ENCODE assay signal across 7 mouse cellular contexts in genomic region chr10:84757426-84758199, GRCm38 (mm10). TPM values are rescaled to one million over a fixed set of nuclear protein-coding genes. Genes with fewer than 3 reads are reported as not detected.
DNase-seq lines count a peak whose midpoint lies in the region; ATAC-seq and TF ChIP-seq lines count a peak whose summit lies in the region.

No protein-coding gene starts in this region.

- no peak for TF ChIP-seq POLR2A in brain, embryonic 14.5 days (IDR thresholded peaks at IDR 0.05; ENCODE audit: borderline replicate concordance, extremely low read depth, insufficient read depth, insufficient read length, poor library complexity, severe bottlenecking)
- no peak for TF ChIP-seq POLR2A in kidney, adult 2 months (IDR thresholded peaks at IDR 0.05; ENCODE audit: low read depth, low read length)

- intact Hi-C loops in gastrocnemius, adult 2 months (cut with DNase I), result no loop called here

- H3K4me2 ChIP-seq in forebrain, embryonic 11.5 days (ENCODE audit: low read depth, low read length, severe bottlenecking), result peak overlapping the region; percentile 74
- H3K4me2 ChIP-seq in midbrain, embryonic 16.5 days (ENCODE audit: low read length), result peak overlapping the region; percentile 93

- TF ChIP-seq CTCF in brain, embryonic 14.5 days (IDR thresholded peaks at IDR 0.05; ENCODE audit: borderline replicate concordance, extremely low read depth, insufficient read depth, insufficient read length), result no peak
- no peak for TF ChIP-seq CTCF in kidney, adult 2 months (conservative IDR thresholded peaks at IDR 0.05; ENCODE audit: insufficient read depth, insufficient read length, low read depth, low read length)
- TF ChIP-seq CTCF in gastrocnemius, adult 2 months (IDR thresholded peaks at IDR 0.05), result no peak

- 1% methylated on average over 22 of the region's 22 CpGs for WGBS in forebrain, embryonic 11.5 days
- 22% methylated on average over 22 of the region's 22 CpGs for WGBS in kidney, adult 2 months
- 6% methylated on average over 22 of the region's 22 CpGs for WGBS in midbrain, embryonic 16.5 days

- H3K27me3 ChIP-seq in forebrain, embryonic 11.5 days (ENCODE audit: control insufficient read depth, insufficient read depth, low read length), result peaks cover 32% of the 10 kb centered on the region
- peaks cover 12% of the 10 kb centered on the region for H3K27me3 ChIP-seq in kidney, adult 2 months (replicated peaks; ENCODE audit: control insufficient read depth, insufficient read depth, low read length)
- peaks cover 25% of the 10 kb centered on the region for H3K27me3 ChIP-seq in midbrain, embryonic 16.5 days (ENCODE audit: control insufficient read depth, insufficient read depth, low read depth, low read length)

- H3K9me3 ChIP-seq in forebrain, embryonic 11.5 days (ENCODE audit: control insufficient read depth, low read length), result no peaks in the 10 kb centered on the region
- H3K9me3 ChIP-seq in midbrain, embryonic 16.5 days (replicated peaks; ENCODE audit: control insufficient read depth, low read length, poor library complexity, severe bottlenecking), result no peaks in the 10 kb centered on the region

- peaks cover 34% of the 10 kb centered on the region for H3K4me1 ChIP-seq in forebrain, embryonic 11.5 days (replicated peaks; ENCODE audit: control insufficient read depth, insufficient read depth, low read length)
- peaks cover 2% of the 10 kb centered on the region; the same call in 1 of the 2 replicates for H3K4me1 ChIP-seq in kidney, adult 2 months (ENCODE audit: control insufficient read depth, insufficient read depth, low read length)
- H3K4me1 ChIP-seq in midbrain, embryonic 16.5 days (ENCODE audit: control insufficient read depth, insufficient read depth, low read length), result peaks cover 49% of the 10 kb centered on the region

- H3K9ac ChIP-seq in forebrain, embryonic 11.5 days (ENCODE audit: low read length), result peak overlapping the region; percentile 81
- H3K9ac ChIP-seq in midbrain, embryonic 16.5 days (ENCODE audit: low read depth, low read length), result peak overlapping the region; percentile 1

- DNase-seq in brain, embryonic 14.5 days (ENCODE audit: low read depth), result peak; percentile 63
- DNase-seq in forebrain, embryonic 11.5 days (ENCODE audit: low spot score), result peak; percentile 63
- peak; percentile 73 for DNase-seq in kidney, adult 2 months
- no peak for DNase-seq in MN1 (ENCODE audit: low spot score)
- no peak for DNase-seq in gastrocnemius, adult 2 months
- no peak for DNase-seq in left cerebral cortex, adult 11 months (ENCODE audit: low spot score)

- peak overlapping the region; percentile 98; the same call in 1 of the 2 replicates for H3K27ac ChIP-seq in forebrain, embryonic 11.5 days (ENCODE audit: low read depth, low read length)
- no peak overlapping the region for H3K27ac ChIP-seq in kidney, adult 2 months (ENCODE audit: insufficient read depth, low read depth, low read length)
- H3K27ac ChIP-seq in midbrain, embryonic 16.5 days (ENCODE audit: low read length), result peak overlapping the region; percentile 40; the same call in 1 of the 2 replicates
- H3K27ac ChIP-seq in gastrocnemius, adult 2 months, result no peak overlapping the region

- H3K4me3 ChIP-seq in forebrain, embryonic 11.5 days (ENCODE audit: low read depth, low read length), result peak overlapping the region; percentile 59
- no peak overlapping the region for H3K4me3 ChIP-seq in kidney, adult 2 months (ENCODE audit: insufficient read depth, low read depth, low read length)
- H3K4me3 ChIP-seq in midbrain, embryonic 16.5 days (ENCODE audit: low read depth, low read length), result peak overlapping the region; percentile 40
- H3K4me3 ChIP-seq in gastrocnemius, adult 2 months, result no peak overlapping the region

- no peak for ATAC-seq in forebrain, embryonic 11.5 days (replicated peaks; ENCODE audit: low FRiP score)
- no peak for ATAC-seq in midbrain, embryonic 16.5 days

- no peaks in the 10 kb centered on the region for H3K36me3 ChIP-seq in forebrain, embryonic 11.5 days (ENCODE audit: control insufficient read depth, insufficient read depth, low read length)
- H3K36me3 ChIP-seq in kidney, adult 2 months (ENCODE audit: control insufficient read depth, insufficient read depth, low read length), result no peaks in the 10 kb centered on the region
- H3K36me3 ChIP-seq in midbrain, embryonic 16.5 days (ENCODE audit: control insufficient read depth, insufficient read depth, low read length), result no peaks in the 10 kb centered on the region

RNA-seq across cellular contexts. Expression of gene Rfx4, which starts 1.8 kb away (rescaled TPM):
- polyA plus RNA-seq in brain, embryonic 14.5 days (2012; rRNA removed), result 20.4 and 27.9 TPM in 2 replicates
- 33.0 and 36.0 TPM in 2 replicates for polyA plus RNA-seq in forebrain, embryonic 11.5 days (2014; fragmentation: Nextera tagmentation; extraction: Ambion mirVana)
- 0.23 and 0.41 TPM in 2 replicates for polyA plus RNA-seq in kidney, adult 2 months (2012; rRNA removed)
- 12.6 and 13.9 TPM in 2 replicates for polyA plus RNA-seq in midbrain, embryonic 16.5 days (2015; fragmentation: Nextera tagmentation; extraction: Ambion mirVana)
- total RNA-seq in gastrocnemius, adult 2 months (2021), result not detected

Comparison
In these comparisons a context has a peak if more than half of its experiments do, and no peak if none do; other contexts are left out.
1. DNase-seq: peak in brain, embryonic 14.5 days (single experiment), forebrain, embryonic 11.5 days (single experiment) and kidney, adult 2 months (single experiment); none in MN1 (single experiment), gastrocnemius, adult 2 months (single experiment) and left cerebral cortex, adult 11 months (single experiment).
2. H3K27ac ChIP-seq: peak in forebrain, embryonic 11.5 days (single experiment) and midbrain, embryonic 16.5 days (single experiment); none in kidney, adult 2 months (single experiment) and gastrocnemius, adult 2 months (single experiment).
3. H3K4me3 ChIP-seq: peak in forebrain, embryonic 11.5 days (single experiment) and midbrain, embryonic 16.5 days (single experiment); none in kidney, adult 2 months (single experiment) and gastrocnemius, adult 2 months (single experiment).